Mouse (Mus musculus) neutrophil, adult 83 days (primary cell): Measurements from ENCODE around the gene H2afx. TPM values are rescaled to one million over a fixed set of nuclear protein-coding genes. Genes with fewer than 3 reads are reported as not detected.

ENCODE experiments used
- total RNA-seq, 2 experiments: library from RNA; stranded (reverse); gene quantifications; one replicate each; pipeline ENCODE4 v1.2.4; 2023

The H2afx gene
- 100 to 1,000 TPM; 314 to 338 TPM for total RNA-seq

GRCm38 (mm10) chr9:44334396-44335330 is at the start of gene H2afx:
Gene H2afx, plus strand, starts transcription at chr9:44334694.

DNA sequence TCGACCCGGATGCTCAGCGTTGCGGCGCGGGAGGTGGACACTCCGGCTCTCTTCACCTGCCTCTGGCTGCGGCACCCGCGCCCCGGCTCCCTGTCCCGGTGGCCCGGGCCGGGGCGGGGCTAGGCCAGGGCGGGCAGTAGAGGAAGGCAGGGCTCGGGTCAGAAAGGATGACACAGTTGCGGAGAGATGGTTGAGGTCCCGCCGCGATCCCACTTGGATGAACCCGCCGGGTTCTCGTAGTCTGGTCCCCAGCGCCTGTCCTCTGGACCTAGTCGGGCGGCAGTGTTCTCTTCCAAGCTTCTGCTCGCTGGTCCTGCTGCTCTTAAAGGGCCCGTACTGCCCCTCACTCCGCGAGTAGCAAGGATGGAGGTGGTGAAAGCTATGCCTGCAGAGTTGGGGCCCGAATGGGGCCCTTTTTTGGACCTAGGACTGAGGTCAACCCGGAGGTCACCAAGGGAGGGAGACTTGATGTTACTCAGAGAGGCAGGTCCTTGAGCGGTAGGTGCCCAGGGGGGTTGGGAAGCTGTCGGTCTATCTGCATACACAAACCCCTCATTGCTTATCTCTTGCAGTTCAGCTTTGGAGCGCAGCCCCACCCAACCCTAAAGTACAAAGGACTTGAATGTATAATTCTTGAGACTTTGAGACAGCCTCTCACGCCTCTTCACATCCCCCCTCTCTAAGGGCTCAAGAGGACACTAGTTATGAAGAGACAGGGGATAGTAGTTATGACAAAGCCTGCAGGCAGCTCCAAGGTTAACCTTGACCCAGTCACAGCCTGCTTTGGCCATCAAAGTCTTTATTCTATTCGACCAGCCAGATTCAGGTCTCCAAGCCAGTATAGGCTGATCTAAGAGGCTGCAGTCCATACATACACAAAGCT is 46.2 kb upstream of the H2afx start, which contains the start of gene Abcg4:
Abcg4 (minus strand) TSS at position 540 of the 883 bp plus-strand sequence.

DNA sequence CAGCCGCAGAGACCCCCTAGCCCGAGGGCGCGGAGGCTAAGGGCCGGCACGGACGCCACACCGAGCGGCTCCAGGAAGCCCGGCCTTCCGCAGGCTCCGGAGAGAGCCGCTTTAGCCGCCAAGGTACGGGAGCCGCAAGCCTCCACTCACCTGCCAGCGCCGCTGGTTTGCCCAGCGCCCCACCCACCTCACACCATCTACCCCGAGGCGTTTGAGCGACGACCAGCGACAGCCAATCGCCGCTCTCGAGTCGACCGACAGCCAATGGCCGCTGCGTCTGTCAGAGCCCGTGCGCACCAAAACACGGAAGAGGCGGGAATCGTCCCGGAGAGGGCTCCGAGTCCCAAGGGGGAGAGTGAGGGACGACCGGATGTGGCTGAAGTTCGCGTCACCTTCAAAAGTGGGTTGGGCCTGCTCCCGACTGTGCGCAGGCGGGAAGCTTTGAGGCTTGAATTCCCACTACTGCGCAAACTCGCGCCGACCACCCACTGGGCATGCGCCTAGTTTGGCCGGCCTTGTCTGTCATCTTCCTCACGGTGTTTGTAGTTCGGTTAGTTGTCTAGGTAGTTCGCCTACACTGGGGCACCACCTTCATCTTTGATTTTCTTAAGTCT is 28.9 kb upstream of the H2afx start, which contains the start of gene Hinfp:
Hinfp (minus strand) TSS at position 206 of the 614 bp plus-strand sequence.

GRCm38 (mm10) chr9:44319887-44320798 is 14.4 kb upstream of the H2afx start, which contains the start of gene C2cd2l:
Gene C2cd2l, minus strand, starts transcription at chr9:44320285.

DNA sequence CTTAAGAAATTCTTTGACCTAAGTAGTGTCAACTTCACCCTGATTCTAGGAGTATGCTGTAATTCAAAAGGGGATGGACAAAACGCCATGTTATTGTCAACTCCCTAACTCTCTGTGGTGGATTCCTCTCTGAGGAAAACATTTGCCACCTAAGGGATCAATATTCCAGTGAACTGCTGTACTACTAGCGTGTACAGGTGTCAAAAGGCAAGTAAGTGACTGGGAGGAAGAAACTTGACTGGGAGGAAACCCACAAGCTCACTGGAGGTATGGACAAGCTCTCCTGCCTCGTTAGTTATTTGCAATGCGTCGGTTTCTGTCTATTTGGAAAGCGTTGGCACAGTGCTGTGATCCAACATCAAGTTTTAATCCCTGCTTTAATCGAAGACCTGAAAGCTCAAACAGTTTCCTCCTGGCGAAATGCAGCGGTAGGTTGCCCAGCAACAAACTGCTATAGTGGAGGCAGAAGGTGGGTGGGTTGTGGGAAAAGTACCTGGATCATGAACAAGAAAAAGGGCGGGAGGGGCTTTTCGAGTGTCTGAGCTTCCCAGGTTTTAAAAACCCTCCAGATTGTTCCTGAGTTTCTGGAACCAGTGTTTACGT is 8.6 kb upstream of the H2afx start, which contains the start of gene Dpagt1:
Dpagt1 (plus strand) TSS at position 252 of the 603 bp plus-strand sequence.

DNA sequence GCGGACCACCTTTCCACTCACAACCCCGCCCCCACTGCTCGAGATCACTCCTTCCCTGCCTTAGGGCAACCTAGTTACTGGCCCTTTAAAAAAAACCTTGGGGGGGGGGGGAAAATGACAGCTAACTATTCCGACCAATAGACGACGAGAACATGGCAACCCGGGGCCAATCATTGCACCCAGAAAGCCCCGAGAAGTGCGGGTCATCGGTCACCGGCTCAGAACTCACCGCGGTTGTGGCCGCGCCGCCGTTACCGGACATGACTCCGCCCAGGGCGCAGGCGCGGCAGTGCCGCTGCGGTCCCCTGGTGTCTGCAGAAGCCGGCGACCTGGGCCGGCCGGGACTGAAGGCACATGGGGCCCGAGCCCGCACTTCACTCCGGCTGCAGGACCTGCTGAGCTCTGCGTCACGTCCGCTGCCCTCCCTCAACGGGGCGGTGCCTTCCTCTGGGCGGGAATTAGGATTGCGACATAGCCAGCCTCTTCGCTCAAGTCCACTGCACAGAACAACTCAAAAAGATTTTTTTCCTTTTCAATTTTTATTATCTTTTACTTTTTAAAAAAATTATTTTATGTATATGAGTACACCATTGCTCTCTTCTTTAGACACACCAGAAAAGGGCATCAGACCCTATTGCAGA is 9.4 kb downstream of the H2afx start, which contains the start of gene Hmbs:
Hmbs (minus strand) TSS at position 448 of the 641 bp plus-strand sequence.

GRCm38 (mm10) chr9:44361190-44361917 is 26.9 kb downstream of the H2afx start, which contains the start of gene Vps11:
Gene Vps11, minus strand, starts transcription at chr9:44361670.

GRCm38 (mm10) chr9:44379054-44379834 is 44.8 kb downstream of the H2afx start, which contains the start of gene Hyou1:
Gene Hyou1, plus strand, starts transcription at chr9:44379490.

Other genes with a start within 250 kb of the H2afx start
- under 1 TPM; 0.20 to 0.40 TPM for gene Mfrp, start 233.0 kb upstream of the H2afx start, total RNA-seq
- gene C1qtnf5, start 227.4 kb upstream of the H2afx start, total RNA-seq, result not detected
- gene Gm49380, start 221.2 kb upstream of the H2afx start, total RNA-seq, result not detected
- gene Rnf26, start 221.2 kb upstream of the H2afx start, total RNA-seq, result 10 to 100 TPM; 38.7 to 39.3 TPM
- 1 to 10 TPM; 3.6 to 3.7 TPM for gene Mcam, start 200.2 kb upstream of the H2afx start, total RNA-seq
- 100 to 1,000 TPM; 197 to 219 TPM for gene Cbl, start 100.6 kb upstream of the H2afx start, total RNA-seq
- gene Ccdc153, start 94.0 kb upstream of the H2afx start, total RNA-seq, result not detected
- gene Pdzd3, start 83.2 kb upstream of the H2afx start, total RNA-seq, result 1 to 10 TPM; 1.9 to 2.4 TPM
- 10 to 100 TPM; 62.6 to 64.4 TPM for gene Nlrx1, start 66.1 kb upstream of the H2afx start, total RNA-seq
- 10 to 100 TPM; 11.0 to 18.8 TPM for gene Abcg4, start 46.1 kb upstream of the H2afx start, total RNA-seq
- 10 to 100 TPM; 23.4 to 31.4 TPM for gene Hinfp, start 29.0 kb upstream of the H2afx start, total RNA-seq
- gene C2cd2l, start 14.4 kb upstream of the H2afx start, total RNA-seq, result 10 to 100 TPM; 17.8 to 22.2 TPM
- 10 to 100 TPM; 17.1 to 17.2 TPM for gene Dpagt1, start 8.7 kb upstream of the H2afx start, total RNA-seq
- gene Hmbs, start 9.5 kb downstream of the H2afx start, total RNA-seq, result 100 to 1,000 TPM in 1 of 2 experiments, 10 to 100 TPM in 1; 82.1 to 130 TPM
- 10 to 100 TPM; 31.9 to 32.4 TPM for gene Vps11, start 27.0 kb downstream of the H2afx start, total RNA-seq
- gene Hyou1, start 44.8 kb downstream of the H2afx start, total RNA-seq, result 10 to 100 TPM; 53.9 to 60.6 TPM
- 10 to 100 TPM; 10.2 to 13.4 TPM for gene Slc37a4, start 62.2 kb downstream of the H2afx start, total RNA-seq
- gene Rps25, start 72.4 kb downstream of the H2afx start, total RNA-seq, result 1,000 to 10,000 TPM; 1,077 to 1,135 TPM
- gene Trappc4, start 72.9 kb downstream of the H2afx start, total RNA-seq, result 10 to 100 TPM; 46.4 to 47.3 TPM
- 10 to 100 TPM; 26.4 to 27.0 TPM for gene Ccdc84, start 83.9 kb downstream of the H2afx start, total RNA-seq
- gene Foxr1, start 106.4 kb downstream of the H2afx start, total RNA-seq, result not detected
- gene Upk2, start 120.3 kb downstream of the H2afx start, total RNA-seq, result not detected
- 1 to 10 TPM; 8.0 to 9.3 TPM for gene Bcl9l, start 148.1 kb downstream of the H2afx start, total RNA-seq
- gene Cxcr5, start 227.2 kb downstream of the H2afx start, total RNA-seq, result under 1 TPM; 0.46 to 0.77 TPM